Mouse (Mus musculus) monocyte, adult 5-6 weeks (primary cell): ENCODE measurements around the gene Myh10. TPM values are rescaled to one million over a fixed set of nuclear protein-coding genes. Genes with fewer than 3 reads are reported as not detected.
"Not testable (repeated sequence)": the region's sequence is repeated elsewhere in the genome, so short reads cannot be mapped to it uniquely, and the experiment has no call there.

Experiments
- ATAC-seq: fragments of 153-309, 156-312 bp; replicated peaks from 2 replicates; pipeline ENCODE4 v1.8.0; 2017; ENCODE audit warnings: mild to moderate bottlenecking; ENCODE audit not compliant: low TSS enrichment, insufficient number of reproducible peaks, severe bottlenecking, poor library complexity, low FRiP score
- total RNA-seq: library from RNA; stranded (forward); fragments of 200-1000, 200-491, 200-594 nt; gene quantifications from 3 replicates; pipeline ENCODE4 v1.2.3, GENCODE M21; 2017

Myh10 gene
- total RNA-seq, 1 experiment from 2014 or later = 0.76 TPM

- no peak for ATAC-seq
Observed at GRCm38 (mm10) chr11:68778855-68779254, 87.5 kb downstream of the Myh10 start.

GRCm38 (mm10) chr11:68779735-68780465, 88.5 kb downstream of the Myh10 start:
- ATAC-seq = no peak

GRCm38 (mm10) chr11:68780466-68781114, 89.2 kb downstream of the Myh10 start:
- no peak for ATAC-seq

- ATAC-seq = no peak
Observed at GRCm38 (mm10) chr11:68782336-68782735, 91.0 kb downstream of the Myh10 start.

DNA sequence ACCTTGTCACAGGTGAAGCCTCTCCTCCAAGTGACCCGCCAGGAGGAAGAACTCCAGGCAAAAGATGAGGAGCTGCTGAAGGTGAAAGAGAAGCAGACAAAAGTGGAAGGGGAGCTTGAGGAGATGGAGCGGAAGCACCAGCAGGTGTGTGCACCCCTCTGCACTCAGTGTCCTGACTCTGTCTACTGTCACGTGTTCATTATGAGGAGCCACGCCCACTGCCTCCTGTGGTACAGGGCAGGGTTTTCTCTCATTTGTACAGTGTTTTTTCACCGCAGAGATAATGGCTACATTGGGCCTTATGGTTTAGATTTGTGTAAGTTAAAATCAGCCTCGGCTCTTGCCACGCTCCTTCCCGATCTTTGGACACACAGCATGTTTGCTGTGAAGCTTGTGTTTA, 94.5 kb downstream of the Myh10 start:
- ATAC-seq = no peak

GRCm38 (mm10) chr11:68787222-68787621, 95.9 kb downstream of the Myh10 start:
- no peak for ATAC-seq

GRCm38 (mm10) chr11:68790720-68791119, 99.4 kb downstream of the Myh10 start:
- ATAC-seq = no peak

DNA sequence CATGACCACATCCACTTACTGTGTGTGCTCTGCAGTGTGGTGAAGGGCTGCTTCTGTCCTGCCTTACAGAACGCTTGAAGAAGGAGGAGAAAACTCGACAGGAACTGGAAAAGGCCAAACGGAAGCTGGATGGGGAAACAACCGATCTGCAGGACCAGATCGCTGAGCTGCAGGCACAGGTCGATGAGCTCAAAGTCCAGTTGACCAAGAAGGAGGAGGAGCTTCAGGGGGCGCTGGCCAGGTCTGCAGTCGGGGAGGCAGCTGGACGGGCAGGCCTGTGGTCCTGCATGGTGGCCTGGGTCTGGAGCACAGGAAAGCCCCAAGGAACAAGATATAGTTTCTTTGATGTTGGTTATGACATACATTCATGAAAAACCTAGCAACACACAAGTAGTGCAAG, 100.4 kb downstream of the Myh10 start:
- no peak for ATAC-seq

- ATAC-seq = no peak
Observed at GRCm38 (mm10) chr11:68798258-68798657, 106.9 kb downstream of the Myh10 start.

DNA sequence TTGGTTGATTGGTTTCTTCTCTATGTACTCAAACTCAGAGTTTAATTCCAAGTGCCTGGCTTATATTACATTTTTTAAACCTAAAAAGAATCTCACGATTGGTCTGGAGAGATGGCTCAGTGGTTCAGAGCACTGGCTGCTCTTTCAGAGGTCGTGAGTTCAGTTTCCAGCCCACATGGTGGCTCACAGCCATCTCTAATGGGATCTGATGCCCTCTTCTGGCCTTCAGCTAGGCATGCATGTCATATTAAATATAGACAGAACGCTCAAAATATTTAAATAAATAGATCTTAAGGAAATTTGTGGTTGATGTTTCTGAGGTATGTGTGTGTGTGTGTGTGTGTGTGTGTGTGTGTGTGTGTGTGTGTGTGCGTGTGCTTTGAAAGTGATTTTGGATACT, 113.8 kb downstream of the Myh10 start:
- no peak for ATAC-seq

DNA sequence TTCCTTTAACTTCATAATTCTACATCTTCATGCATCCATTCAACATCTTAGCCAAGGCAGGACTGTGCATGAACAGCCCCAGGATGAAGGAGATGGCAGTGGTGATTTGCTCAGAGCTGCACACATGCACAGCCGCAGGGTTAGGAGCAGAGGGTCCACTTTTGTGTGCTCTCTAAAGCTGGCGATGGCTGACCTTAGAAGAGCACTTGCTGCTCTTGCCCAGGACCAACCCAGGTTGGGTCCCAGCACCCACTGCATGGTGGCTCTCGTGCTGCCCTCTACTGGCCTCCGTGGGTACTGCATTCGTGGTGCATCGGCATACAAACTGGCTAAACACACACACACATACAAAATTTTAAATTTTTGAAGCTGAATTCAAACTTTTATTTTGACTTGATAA, 116.4 kb downstream of the Myh10 start:
- peak; percentile 60 for ATAC-seq

- ATAC-seq = no peak
Observed at GRCm38 (mm10) chr11:68811881-68812577, 120.7 kb downstream of the Myh10 start.

GRCm38 (mm10) chr11:68818416-68818815, 127.1 kb downstream of the Myh10 start:
- ATAC-seq = no peak

- no peak for ATAC-seq
Observed at GRCm38 (mm10) chr11:68819226-68819805, 128.0 kb downstream of the Myh10 start.

DNA sequence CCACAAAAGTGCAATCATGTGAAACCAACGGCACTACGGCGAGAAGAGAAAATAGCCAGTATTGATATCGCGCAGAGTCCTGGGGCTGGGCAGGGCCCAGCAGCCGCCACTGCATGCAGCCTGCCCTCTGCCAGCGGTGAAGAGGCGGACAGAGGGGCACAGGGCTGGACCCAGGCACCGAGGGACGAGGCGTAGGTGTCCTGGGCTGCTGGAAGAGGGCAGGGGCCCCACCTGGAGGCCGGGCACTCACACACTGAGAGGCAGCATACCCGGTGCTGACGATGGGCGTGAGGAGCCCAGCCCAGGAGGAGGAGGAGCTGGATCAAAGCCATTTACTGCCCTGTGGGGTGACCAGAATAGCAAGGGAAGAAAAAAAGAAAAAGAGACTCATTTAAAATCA, 131.0 kb downstream of the Myh10 start:
- ATAC-seq = no peak

DNA sequence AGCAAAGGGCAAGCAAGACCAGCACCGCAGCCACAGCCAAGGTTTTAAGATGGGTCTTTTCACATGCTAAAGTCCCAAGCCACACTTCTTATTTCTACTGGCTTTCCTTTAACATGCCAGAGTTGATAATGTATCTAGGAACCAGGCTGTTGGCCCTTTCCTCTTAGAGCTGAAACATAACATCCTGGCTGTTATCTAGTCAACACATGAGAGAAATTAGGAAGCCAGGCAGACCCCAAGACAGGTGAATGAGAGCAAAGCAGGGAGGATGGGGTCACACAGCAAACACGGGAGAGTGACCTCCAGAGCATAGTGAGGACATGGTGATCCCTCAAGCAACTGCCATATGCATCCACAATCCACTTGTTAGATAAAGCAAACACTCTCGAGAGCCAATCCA, 135.4 kb downstream of the Myh10 start:
- no peak for ATAC-seq

- not testable (repeated sequence) for ATAC-seq
Observed at GRCm38 (mm10) chr11:68831580-68831979, 140.2 kb downstream of the Myh10 start.

DNA sequence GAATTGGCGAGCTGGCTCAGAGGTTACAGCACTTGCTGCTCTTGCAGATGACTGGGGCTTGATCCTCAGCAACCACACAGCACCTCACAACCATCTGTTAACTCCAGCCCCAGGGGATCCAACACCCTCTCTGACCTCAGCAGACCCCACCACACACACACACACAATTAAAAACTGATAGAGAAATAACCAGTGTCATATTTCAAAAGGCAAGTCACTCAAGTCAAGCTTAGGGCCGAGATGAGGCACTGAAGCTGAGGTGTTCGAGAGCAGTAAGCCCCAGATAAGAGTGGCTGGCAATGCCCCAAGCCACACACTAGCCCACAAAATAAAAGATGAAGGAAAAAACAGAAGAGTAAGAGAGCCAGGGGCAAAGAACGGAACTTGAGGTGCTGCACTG, 141.4 kb downstream of the Myh10 start:
- no peak for ATAC-seq

GRCm38 (mm10) chr11:68833593-68833992, 142.2 kb downstream of the Myh10 start:
- 0 out of 2 replicates have a peak, but pooled peaks have one; percentile 17 for ATAC-seq
